Mouse (Mus musculus): Measurements from ENCODE around the gene Gm11985. TPM values are rescaled to one million over a fixed set of nuclear protein-coding genes. Genes with fewer than 3 reads are reported as not detected.
A peak's percentile ranks its signal among the peaks of the same experiment; 100 is the strongest.

The Gm11985 gene
- polyA plus RNA-seq (2015; fragmentation: Nextera tagmentation; extraction: Ambion mirVana): not detected in 2 replicates

- WGBS: 76% methylated on average over 13 of the region's 13 CpGs
- H3K4me1 ChIP-seq (replicated peaks; ENCODE audit: control insufficient read depth, insufficient read depth): no peaks in the 10 kb centered on the region
Observed at GRCm38 (mm10) chr11:7188469-7188868, at the start of gene Gm11985. Gm11985 (minus strand) TSS chr11:7188569.

GRCm38 (mm10) chr11:7237712-7238111 is 49.3 kb upstream of the Gm11985 start:
- TF ChIP-seq EP300 (optimal IDR thresholded peaks at IDR 0.05): no peak
- TF ChIP-seq CTCF (IDR thresholded peaks at IDR 0.05; ENCODE audit: low read depth): no peak
- no peak overlapping the region; the same call in 1 of the 2 replicates for H3K27ac ChIP-seq (replicated peaks)
- H3K36me3 ChIP-seq (ENCODE audit: control insufficient read depth, insufficient read depth, low read length): no peaks in the 10 kb centered on the region
- H3K4me3 ChIP-seq (ENCODE audit: low read depth, low read length): no peak overlapping the region
- ATAC-seq (ENCODE audit: low FRiP score, low TSS enrichment): peak; percentile 88
- H3K9me3 ChIP-seq (ENCODE audit: control insufficient read depth, low read length): no peaks in the 10 kb centered on the region
- H3K9ac ChIP-seq (ENCODE audit: low read length): no peak overlapping the region
- DNase-seq (ENCODE audit: low spot score): peak; percentile 25
- H3K4me2 ChIP-seq (replicated peaks; ENCODE audit: low read depth): no peak overlapping the region
- WGBS: 40% methylated on average over 6 of the region's 6 CpGs
- H3K4me1 ChIP-seq (replicated peaks; ENCODE audit: control insufficient read depth, insufficient read depth): no peaks in the 10 kb centered on the region; the same call in 1 of the 2 replicates
- no peaks in the 10 kb centered on the region for H3K27me3 ChIP-seq (ENCODE audit: control insufficient read depth, insufficient read depth, low read length)

More at GRCm38 (mm10) chr11:7188469-7188868, at the start of gene Gm11985:
- Histone ChIP-seq H3K9ac (ENCODE audit: low read length) (no peak within 1 kb of the TSS), H3K4me2 (replicated peaks; ENCODE audit: low read depth) (no peak within 1 kb of the TSS), H3K9me3 (ENCODE audit: control insufficient read depth, low read length) (no peaks in the 10 kb centered on the region), H3K36me3 (ENCODE audit: control insufficient read depth, insufficient read depth, low read length) (no peaks in the 10 kb centered on the region), H3K27ac (replicated peaks) (no peak within 1 kb of the TSS), H3K27me3 (ENCODE audit: control insufficient read depth, insufficient read depth, low read length) (no peaks in the 10 kb centered on the region), H3K4me3 (ENCODE audit: low read depth, low read length) (no peak within 1 kb of the TSS)
- ATAC-seq (ENCODE audit: low FRiP score, low TSS enrichment): no peak
- TF ChIP-seq CTCF (IDR thresholded peaks at IDR 0.05; ENCODE audit: low read depth) (no peak), EP300 (optimal IDR thresholded peaks at IDR 0.05) (no peak)
- DNase-seq (ENCODE audit: low spot score): no peak

DNA sequence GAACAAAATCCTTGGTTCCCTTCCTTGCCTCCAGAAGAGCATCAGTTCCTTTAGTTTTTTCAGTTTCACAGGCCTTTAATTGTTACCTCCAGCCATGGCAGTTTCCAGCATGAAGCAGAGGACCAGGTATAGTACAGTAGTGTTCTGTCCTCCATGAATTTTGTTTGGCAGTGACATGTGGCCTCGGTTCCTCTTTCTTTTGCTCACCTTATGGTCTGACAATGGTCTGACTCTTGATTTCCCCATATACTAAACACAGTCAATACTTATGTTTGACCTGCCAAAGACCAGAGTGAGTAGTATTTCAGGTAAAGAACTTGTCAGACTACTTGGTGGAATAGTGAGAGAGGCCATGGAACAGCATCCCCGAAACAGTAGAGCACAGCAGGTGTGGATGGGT is 48.4 kb upstream of the Gm11985 start:
- no peak overlapping the region for H3K9ac ChIP-seq (ENCODE audit: low read length)
- TF ChIP-seq EP300 (optimal IDR thresholded peaks at IDR 0.05) (no peak), CTCF (IDR thresholded peaks at IDR 0.05; ENCODE audit: low read depth) (no peak)
- ATAC-seq (ENCODE audit: low FRiP score, low TSS enrichment) (no peak), DNase-seq (ENCODE audit: low spot score) (no peak)
- no peaks in the 10 kb centered on the region; the same call in 1 of the 2 replicates for H3K4me1 ChIP-seq (replicated peaks; ENCODE audit: control insufficient read depth, insufficient read depth)
- H3K9me3 ChIP-seq (ENCODE audit: control insufficient read depth, low read length): no peaks in the 10 kb centered on the region
- H3K27me3 ChIP-seq (ENCODE audit: control insufficient read depth, insufficient read depth, low read length): no peaks in the 10 kb centered on the region
- H3K36me3 ChIP-seq (ENCODE audit: control insufficient read depth, insufficient read depth, low read length): no peaks in the 10 kb centered on the region
- H3K4me3 ChIP-seq (ENCODE audit: low read depth, low read length): no peak overlapping the region
- WGBS: 79% methylated on average over 2 of the region's 2 CpGs
- H3K4me2 ChIP-seq (replicated peaks; ENCODE audit: low read depth): no peak overlapping the region
- 0 out of 2 replicates have a peak overlapping the region, but pooled peaks have one; percentile 6 for H3K27ac ChIP-seq (replicated peaks)

GRCm38 (mm10) chr11:7234981-7235609 is 46.7 kb upstream of the Gm11985 start:
- Histone ChIP-seq H3K9me3 (ENCODE audit: control insufficient read depth, low read length) (no peaks in the 10 kb centered on the region), H3K36me3 (ENCODE audit: control insufficient read depth, insufficient read depth, low read length) (no peaks in the 10 kb centered on the region), H3K4me1 (replicated peaks; ENCODE audit: control insufficient read depth, insufficient read depth) (no peaks in the 10 kb centered on the region; the same call in 1 of the 2 replicates), H3K9ac (ENCODE audit: low read length) (no peak overlapping the region), H3K27ac (replicated peaks) (no peak overlapping the region), H3K27me3 (ENCODE audit: control insufficient read depth, insufficient read depth, low read length) (no peaks in the 10 kb centered on the region), H3K4me3 (ENCODE audit: low read depth, low read length) (no peak overlapping the region), H3K4me2 (replicated peaks; ENCODE audit: low read depth) (no peak overlapping the region)
- ATAC-seq (ENCODE audit: low FRiP score, low TSS enrichment): no peak
- 0 out of 2 replicates have a peak, but pooled peaks have one; percentile 15 for TF ChIP-seq CTCF (IDR thresholded peaks at IDR 0.05; ENCODE audit: low read depth)
- TF ChIP-seq EP300 (optimal IDR thresholded peaks at IDR 0.05): no peak
- DNase-seq (ENCODE audit: low spot score): no peak
- 73% methylated on average over 3 of the region's 3 CpGs for WGBS

GRCm38 (mm10) chr11:7234436-7234835 is 46.1 kb upstream of the Gm11985 start:
- H3K36me3 ChIP-seq (ENCODE audit: control insufficient read depth, insufficient read depth, low read length): no peaks in the 10 kb centered on the region
- ATAC-seq (ENCODE audit: low FRiP score, low TSS enrichment): no peak
- DNase-seq (ENCODE audit: low spot score): no peak

DNA sequence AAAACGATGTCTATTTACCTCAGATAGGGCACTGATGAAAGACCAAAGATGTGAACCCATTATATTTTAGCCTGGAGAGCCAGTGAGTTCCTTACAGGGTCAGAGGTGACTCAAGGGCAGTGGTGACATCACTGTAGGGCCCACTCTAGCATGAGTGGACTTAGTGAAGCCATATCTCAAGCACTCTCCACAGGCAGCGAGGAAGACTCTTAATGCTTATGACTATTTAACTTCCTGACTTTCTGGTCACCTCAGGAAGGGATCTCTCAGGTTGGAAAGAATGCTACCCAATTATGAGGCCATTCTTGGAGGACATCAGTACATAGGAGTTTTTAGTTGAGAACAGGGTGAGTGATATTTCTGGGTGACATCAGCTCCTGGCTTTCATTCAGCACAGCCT is 45.0 kb upstream of the Gm11985 start:
- DNase-seq (ENCODE audit: low spot score): no peak
- ATAC-seq (ENCODE audit: low FRiP score, low TSS enrichment): no peak
- Histone ChIP-seq H3K9ac (ENCODE audit: low read length) (no peak overlapping the region), H3K4me3 (ENCODE audit: low read depth, low read length) (no peak overlapping the region), H3K4me2 (replicated peaks; ENCODE audit: low read depth) (no peak overlapping the region), H3K27ac (replicated peaks) (no peak overlapping the region), H3K27me3 (ENCODE audit: control insufficient read depth, insufficient read depth, low read length) (no peaks in the 10 kb centered on the region), H3K4me1 (replicated peaks; ENCODE audit: control insufficient read depth, insufficient read depth) (no peaks in the 10 kb centered on the region; the same call in 1 of the 2 replicates), H3K9me3 (ENCODE audit: control insufficient read depth, low read length) (no peaks in the 10 kb centered on the region), H3K36me3 (ENCODE audit: control insufficient read depth, insufficient read depth, low read length) (no peaks in the 10 kb centered on the region)
- WGBS: 86% methylated on average over 2 of the region's 2 CpGs
- TF ChIP-seq EP300 (optimal IDR thresholded peaks at IDR 0.05) (no peak), CTCF (IDR thresholded peaks at IDR 0.05; ENCODE audit: low read depth) (no peak)

More at GRCm38 (mm10) chr11:7234436-7234835, 46.1 kb upstream of the Gm11985 start:
- no peaks in the 10 kb centered on the region for H3K27me3 ChIP-seq (ENCODE audit: control insufficient read depth, insufficient read depth, low read length)
- 86% methylated on average over 1 of the region's 1 CpGs for WGBS
- H3K27ac ChIP-seq (replicated peaks): no peak overlapping the region
- H3K4me1 ChIP-seq (replicated peaks; ENCODE audit: control insufficient read depth, insufficient read depth): no peaks in the 10 kb centered on the region; the same call in 1 of the 2 replicates
- H3K9ac ChIP-seq (ENCODE audit: low read length): no peak overlapping the region
- H3K4me2 ChIP-seq (replicated peaks; ENCODE audit: low read depth): no peak overlapping the region
- H3K4me3 ChIP-seq (ENCODE audit: low read depth, low read length): no peak overlapping the region
- no peak for TF ChIP-seq EP300 (optimal IDR thresholded peaks at IDR 0.05)
- H3K9me3 ChIP-seq (ENCODE audit: control insufficient read depth, low read length): no peaks in the 10 kb centered on the region
